Mouse (Mus musculus): ENCODE measurements around the gene Olfr223. TPM values are rescaled to one million over a fixed set of nuclear protein-coding genes. Genes with fewer than 3 reads are reported as not detected.
"Not testable (repeated sequence)": the region's sequence is repeated elsewhere in the genome, so short reads cannot be mapped to it uniquely, and the experiment has no call there.

The Olfr223 gene
- polyA plus RNA-seq, 1 experiment from 2014 or later: not detected

DNA sequence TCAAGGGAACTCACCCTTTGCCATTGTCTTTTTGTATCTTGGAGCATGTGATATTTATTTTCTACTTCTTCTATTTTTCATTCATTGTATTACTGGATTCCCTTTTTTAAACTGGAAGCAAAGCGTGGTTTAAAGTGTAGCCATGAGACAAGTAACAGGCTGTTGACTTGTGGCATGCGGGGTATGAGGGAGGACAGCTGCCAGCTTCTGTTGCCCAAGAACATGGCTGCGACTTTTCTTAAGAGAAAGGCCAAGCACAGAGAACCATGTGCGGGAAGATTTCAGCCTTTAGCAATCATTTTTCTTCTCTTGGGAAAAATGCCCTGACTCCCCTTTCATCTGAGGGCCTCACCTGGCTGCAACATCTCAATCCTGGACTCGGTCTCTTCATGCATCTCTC lies 18.6 kb upstream of the Olfr223 start:
- Histone ChIP-seq H3K4me1 (ENCODE audit: control insufficient read depth, insufficient read depth, low read length) (no peaks in the 10 kb centered on the region), H3K36me3 (ENCODE audit: control insufficient read depth, insufficient read depth, low read length) (no peaks in the 10 kb centered on the region), H3K27me3 (ENCODE audit: control insufficient read depth, insufficient read depth, low read length) (no peaks in the 10 kb centered on the region), H3K4me2 (replicated peaks; ENCODE audit: low read depth, low read length) (no peak overlapping the region), H3K9me3 (ENCODE audit: control insufficient read depth, low read depth, low read length) (no peaks in the 10 kb centered on the region), H3K27ac (ENCODE audit: low read length) (no peak overlapping the region), H3K4me3 (ENCODE audit: low read depth, low read length) (no peak overlapping the region), H3K9ac (replicated peaks; ENCODE audit: low read depth, low read length) (no peak overlapping the region)
- 71% methylated on average over 5 of the region's 5 CpGs for WGBS
- no peak for ATAC-seq (ENCODE audit: insufficient number of reproducible peaks, insufficient read depth, low FRiP score, low read depth)

DNA sequence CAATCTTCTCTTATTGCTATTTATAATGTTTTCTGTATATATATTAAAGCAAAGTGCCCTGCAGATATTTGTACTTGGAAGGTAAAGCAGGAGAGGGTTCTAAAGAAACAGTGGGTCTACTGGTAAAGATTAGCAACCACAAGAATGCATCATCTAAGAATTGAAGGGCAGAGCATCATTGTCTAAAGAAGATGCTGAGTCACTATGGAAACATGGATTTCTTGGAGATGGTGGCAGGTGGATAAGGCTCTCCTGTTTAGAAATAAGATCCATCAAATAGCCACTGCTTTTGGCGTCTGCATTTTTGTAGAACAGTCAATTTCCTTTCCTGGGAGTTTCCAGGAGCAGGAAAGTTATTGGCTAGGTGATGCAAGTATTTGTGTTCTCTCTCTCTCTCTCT lies 9.2 kb upstream of the Olfr223 start:
- H3K9me3 ChIP-seq (ENCODE audit: control insufficient read depth, low read depth, low read length): no peaks in the 10 kb centered on the region
- no peak overlapping the region for H3K4me3 ChIP-seq (ENCODE audit: low read depth, low read length)
- H3K27me3 ChIP-seq (ENCODE audit: control insufficient read depth, insufficient read depth, low read length): no peaks in the 10 kb centered on the region
- no peak overlapping the region for H3K4me2 ChIP-seq (replicated peaks; ENCODE audit: low read depth, low read length)
- H3K36me3 ChIP-seq (ENCODE audit: control insufficient read depth, insufficient read depth, low read length): no peaks in the 10 kb centered on the region
- H3K9ac ChIP-seq (replicated peaks; ENCODE audit: low read depth, low read length): no peak overlapping the region
- no peak overlapping the region for H3K27ac ChIP-seq (ENCODE audit: low read length)
- ATAC-seq (ENCODE audit: insufficient number of reproducible peaks, insufficient read depth, low FRiP score, low read depth): no peak
- WGBS: 52% methylated on average over 1 of the region's 1 CpGs
- H3K4me1 ChIP-seq (ENCODE audit: control insufficient read depth, insufficient read depth, low read length): no peaks in the 10 kb centered on the region

DNA sequence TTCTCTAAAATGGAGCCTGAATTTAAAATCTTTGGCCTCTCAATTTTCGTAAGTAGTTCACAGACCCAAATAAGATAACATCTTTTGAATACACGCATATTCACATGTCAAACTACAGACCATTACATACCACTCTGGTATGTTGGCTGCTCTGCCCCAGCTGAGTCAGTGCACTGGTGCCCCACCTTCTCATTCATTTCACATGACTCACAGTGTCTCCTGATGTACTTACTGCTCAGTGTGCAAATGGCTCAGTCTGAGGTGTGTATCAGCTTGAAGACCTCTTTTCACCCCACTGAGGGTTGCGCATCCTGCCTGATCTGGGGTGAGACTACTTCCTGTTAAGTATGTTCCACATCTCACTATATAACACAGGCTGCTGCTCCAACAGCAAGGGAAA lies 7.8 kb upstream of the Olfr223 start:
- Histone ChIP-seq H3K4me1 (ENCODE audit: control insufficient read depth, insufficient read depth, low read length) (no peaks in the 10 kb centered on the region), H3K9ac (replicated peaks; ENCODE audit: low read depth, low read length) (no peak overlapping the region), H3K4me2 (replicated peaks; ENCODE audit: low read depth, low read length) (no peak overlapping the region), H3K36me3 (ENCODE audit: control insufficient read depth, insufficient read depth, low read length) (no peaks in the 10 kb centered on the region), H3K27me3 (ENCODE audit: control insufficient read depth, insufficient read depth, low read length) (no peaks in the 10 kb centered on the region), H3K9me3 (ENCODE audit: control insufficient read depth, low read depth, low read length) (no peaks in the 10 kb centered on the region), H3K4me3 (ENCODE audit: low read depth, low read length) (no peak overlapping the region), H3K27ac (ENCODE audit: low read length) (no peak overlapping the region)
- 80% methylated on average over 3 of the region's 3 CpGs for WGBS
- no peak for ATAC-seq (ENCODE audit: insufficient number of reproducible peaks, insufficient read depth, low FRiP score, low read depth)

DNA sequence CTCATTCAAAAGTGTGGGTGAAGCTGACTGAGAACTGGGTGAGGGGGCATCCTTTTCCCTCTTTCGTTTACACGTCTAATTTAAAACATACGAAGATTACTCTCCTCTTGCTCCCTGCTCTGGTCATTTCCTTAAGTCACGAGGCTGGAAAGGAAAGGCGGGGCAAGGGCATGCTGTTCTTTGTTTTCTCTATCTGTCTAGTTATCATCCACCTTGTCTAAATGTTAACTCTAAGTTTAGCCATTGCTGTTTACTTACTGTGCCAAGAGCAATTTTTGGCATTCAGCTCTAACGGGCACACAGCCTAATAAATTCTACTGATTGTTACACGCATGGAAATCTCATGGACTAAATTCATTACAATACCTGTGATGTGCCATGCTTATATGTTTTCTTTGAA lies 6.1 kb upstream of the Olfr223 start:
- 54% methylated on average over 7 of the region's 7 CpGs for WGBS
- ATAC-seq (ENCODE audit: insufficient number of reproducible peaks, insufficient read depth, low FRiP score, low read depth): no peak
- Histone ChIP-seq H3K9ac (replicated peaks; ENCODE audit: low read depth, low read length) (no peak overlapping the region), H3K27ac (ENCODE audit: low read length) (no peak overlapping the region), H3K9me3 (ENCODE audit: control insufficient read depth, low read depth, low read length) (no peaks in the 10 kb centered on the region), H3K36me3 (ENCODE audit: control insufficient read depth, insufficient read depth, low read length) (no peaks in the 10 kb centered on the region), H3K4me1 (ENCODE audit: control insufficient read depth, insufficient read depth, low read length) (no peaks in the 10 kb centered on the region), H3K4me2 (replicated peaks; ENCODE audit: low read depth, low read length) (no peak overlapping the region), H3K27me3 (ENCODE audit: control insufficient read depth, insufficient read depth, low read length) (no peaks in the 10 kb centered on the region), H3K4me3 (ENCODE audit: low read depth, low read length) (no peak overlapping the region)

DNA sequence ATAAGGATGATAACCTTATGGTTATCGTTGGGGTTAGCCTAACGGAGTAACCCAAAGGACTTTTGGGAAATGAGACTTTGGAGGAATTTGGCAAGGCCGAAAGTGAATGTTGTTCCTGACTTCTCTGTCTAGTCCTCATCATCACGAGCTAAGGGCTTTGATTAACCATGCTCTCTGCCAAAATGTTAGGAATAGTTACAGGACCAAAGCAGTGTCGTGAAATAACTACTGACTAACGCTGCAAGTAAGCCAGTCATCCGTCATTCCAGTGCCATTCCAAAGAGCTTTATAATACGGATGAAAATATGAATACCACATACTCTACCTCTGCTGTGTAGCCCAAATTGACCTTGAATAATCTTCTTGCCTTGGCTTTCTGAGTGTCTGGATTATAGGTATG lies 3.9 kb upstream of the Olfr223 start:
- H3K4me2 ChIP-seq (replicated peaks; ENCODE audit: low read depth, low read length): no peak overlapping the region
- H3K36me3 ChIP-seq (ENCODE audit: control insufficient read depth, insufficient read depth, low read length): no peaks in the 10 kb centered on the region
- WGBS: 79% methylated on average over 8 of the region's 8 CpGs
- no peak overlapping the region for H3K4me3 ChIP-seq (ENCODE audit: low read depth, low read length)
- no peaks in the 10 kb centered on the region for H3K9me3 ChIP-seq (ENCODE audit: control insufficient read depth, low read depth, low read length)
- H3K9ac ChIP-seq (replicated peaks; ENCODE audit: low read depth, low read length): no peak overlapping the region
- H3K27me3 ChIP-seq (ENCODE audit: control insufficient read depth, insufficient read depth, low read length): no peaks in the 10 kb centered on the region
- H3K27ac ChIP-seq (ENCODE audit: low read length): no peak overlapping the region
- no peaks in the 10 kb centered on the region for H3K4me1 ChIP-seq (ENCODE audit: control insufficient read depth, insufficient read depth, low read length)
- ATAC-seq (ENCODE audit: insufficient number of reproducible peaks, insufficient read depth, low FRiP score, low read depth): no peak

DNA sequence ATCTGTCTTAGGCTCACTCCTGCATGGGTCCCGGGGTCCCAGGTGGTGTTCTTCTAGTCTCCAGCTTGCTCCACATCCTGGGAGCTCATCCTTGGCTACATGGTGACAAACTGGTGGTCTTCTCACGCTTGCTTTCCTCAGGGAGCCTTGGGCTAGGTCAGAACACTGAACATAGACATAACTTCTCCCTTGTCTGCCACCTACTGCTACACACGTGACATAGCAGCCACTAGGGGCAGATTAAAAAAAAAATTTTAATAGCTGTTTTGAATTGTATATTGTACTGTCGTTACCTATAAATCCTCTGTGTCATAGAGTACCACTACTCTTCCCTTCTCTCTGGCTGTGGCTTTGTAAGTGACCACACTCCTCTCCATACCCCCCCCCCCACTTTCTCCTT lies 3.0 kb upstream of the Olfr223 start:
- Histone ChIP-seq H3K4me3 (ENCODE audit: low read depth, low read length) (no peak overlapping the region), H3K9ac (replicated peaks; ENCODE audit: low read depth, low read length) (no peak overlapping the region), H3K36me3 (ENCODE audit: control insufficient read depth, insufficient read depth, low read length) (no peaks in the 10 kb centered on the region), H3K4me2 (replicated peaks; ENCODE audit: low read depth, low read length) (no peak overlapping the region), H3K4me1 (ENCODE audit: control insufficient read depth, insufficient read depth, low read length) (no peaks in the 10 kb centered on the region), H3K27me3 (ENCODE audit: control insufficient read depth, insufficient read depth, low read length) (no peaks in the 10 kb centered on the region), H3K27ac (ENCODE audit: low read length) (no peak overlapping the region), H3K9me3 (ENCODE audit: control insufficient read depth, low read depth, low read length) (no peaks in the 10 kb centered on the region)
- 43% methylated on average over 4 of the region's 4 CpGs for WGBS
- ATAC-seq (ENCODE audit: insufficient number of reproducible peaks, insufficient read depth, low FRiP score, low read depth): no peak

DNA sequence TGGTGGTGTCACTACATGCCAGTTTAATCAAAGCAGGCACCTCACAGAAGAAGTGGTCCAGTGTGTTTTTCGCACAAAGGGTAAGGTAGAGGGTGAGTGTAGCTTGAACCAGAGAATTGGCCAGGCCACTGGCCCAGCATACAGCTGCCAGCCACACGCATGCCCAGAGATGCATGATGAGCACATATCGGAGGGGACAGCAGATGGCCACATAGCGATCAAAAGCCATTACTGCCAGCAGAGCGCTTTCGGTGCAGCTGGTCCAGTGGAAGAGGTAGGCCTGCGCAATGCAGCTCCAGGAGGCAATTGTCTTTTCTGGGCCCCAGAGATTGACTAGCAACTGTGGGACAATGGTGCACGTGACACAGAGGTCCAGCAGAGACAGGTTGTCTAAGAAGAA lies 3.6 kb downstream of the Olfr223 start:
- Histone ChIP-seq H3K9me3 (ENCODE audit: control insufficient read depth, low read depth, low read length) (no peaks in the 10 kb centered on the region), H3K4me3 (ENCODE audit: low read depth, low read length) (no peak overlapping the region), H3K4me2 (replicated peaks; ENCODE audit: low read depth, low read length) (no peak overlapping the region), H3K9ac (replicated peaks; ENCODE audit: low read depth, low read length) (no peak overlapping the region), H3K4me1 (ENCODE audit: control insufficient read depth, insufficient read depth, low read length) (no peaks in the 10 kb centered on the region), H3K36me3 (ENCODE audit: control insufficient read depth, insufficient read depth, low read length) (no peaks in the 10 kb centered on the region), H3K27me3 (ENCODE audit: control insufficient read depth, insufficient read depth, low read length) (no peaks in the 10 kb centered on the region), H3K27ac (ENCODE audit: low read length) (no peak overlapping the region)
- ATAC-seq (ENCODE audit: insufficient number of reproducible peaks, insufficient read depth, low FRiP score, low read depth): no peak
- WGBS: 90% methylated on average over 8 of the region's 8 CpGs

DNA sequence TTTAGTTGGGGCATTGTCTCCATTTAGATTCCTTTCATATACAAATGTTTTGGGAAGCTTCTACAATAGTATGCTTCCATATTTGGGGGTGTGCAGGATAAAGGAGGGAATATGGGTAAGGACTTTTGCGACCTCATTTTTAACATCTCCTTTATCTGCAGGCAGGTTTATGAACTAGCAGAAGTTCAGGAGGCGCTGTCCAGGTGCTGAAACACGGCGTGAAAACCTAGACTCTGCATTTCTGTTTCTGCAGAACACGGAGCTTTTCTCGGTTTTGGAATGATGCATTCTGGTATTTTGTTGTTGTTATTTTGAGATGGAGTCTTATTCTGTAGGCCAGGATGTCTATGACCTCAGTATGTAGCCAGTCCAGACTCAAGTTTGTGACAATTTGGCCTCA lies 8.6 kb downstream of the Olfr223 start:
- Histone ChIP-seq H3K4me3 (ENCODE audit: low read depth, low read length) (no peak overlapping the region), H3K4me1 (ENCODE audit: control insufficient read depth, insufficient read depth, low read length) (no peaks in the 10 kb centered on the region), H3K9me3 (ENCODE audit: control insufficient read depth, low read depth, low read length) (no peaks in the 10 kb centered on the region), H3K9ac (replicated peaks; ENCODE audit: low read depth, low read length) (no peak overlapping the region), H3K27ac (ENCODE audit: low read length) (no peak overlapping the region), H3K36me3 (ENCODE audit: control insufficient read depth, insufficient read depth, low read length) (no peaks in the 10 kb centered on the region), H3K4me2 (replicated peaks; ENCODE audit: low read depth, low read length) (no peak overlapping the region), H3K27me3 (ENCODE audit: control insufficient read depth, insufficient read depth, low read length) (no peaks in the 10 kb centered on the region)
- ATAC-seq (ENCODE audit: insufficient number of reproducible peaks, insufficient read depth, low FRiP score, low read depth): no peak
- WGBS: 23% methylated on average over 6 of the region's 6 CpGs

DNA sequence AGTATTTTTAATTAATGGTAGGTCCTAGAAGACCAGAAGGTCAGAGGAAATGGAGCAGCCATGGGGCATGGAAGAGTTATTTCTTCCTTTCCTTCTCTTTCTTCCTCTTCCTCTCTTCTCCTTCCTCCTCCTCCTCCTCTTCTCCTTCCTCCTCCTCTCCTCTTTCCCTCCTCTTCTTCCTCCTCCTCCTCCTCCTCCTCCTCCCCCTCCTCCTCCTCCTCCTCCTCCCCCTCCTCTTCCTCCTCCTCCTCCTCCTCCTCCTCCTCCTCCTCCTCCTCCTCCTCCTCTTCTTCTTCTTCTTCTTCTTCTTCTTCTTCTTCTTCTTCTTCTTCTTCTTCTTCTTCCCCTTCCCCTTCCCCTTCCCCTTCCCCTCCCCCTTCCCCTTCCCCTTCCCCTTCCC lies 17.0 kb downstream of the Olfr223 start, which contains the start of gene Olfr222:
TSS of gene Olfr222 (minus strand) at position 101 of the 400 bp plus-strand sequence.
- not testable (repeated sequence) for H3K27ac ChIP-seq (ENCODE audit: low read length); H3K9me3 ChIP-seq (ENCODE audit: control insufficient read depth, low read depth, low read length); H3K36me3 ChIP-seq (ENCODE audit: control insufficient read depth, insufficient read depth, low read length); H3K4me2 ChIP-seq (replicated peaks; ENCODE audit: low read depth, low read length); H3K9ac ChIP-seq (replicated peaks; ENCODE audit: low read depth, low read length); ATAC-seq (ENCODE audit: insufficient number of reproducible peaks, insufficient read depth, low FRiP score, low read depth); H3K4me1 ChIP-seq (ENCODE audit: control insufficient read depth, insufficient read depth, low read length); H3K4me3 ChIP-seq (ENCODE audit: low read depth, low read length); H3K27me3 ChIP-seq (ENCODE audit: control insufficient read depth, insufficient read depth, low read length)
